Mouse (Mus musculus): ENCODE measurements at regions not wholly inside any gene's neighbourhood (a gene's known extent, or its start where the extent isn't known, plus 50 kb on each side); places are given as distances from the start of the nearest gene placed in this dataset.

- TF ChIP-seq HCFC1 (IDR thresholded peaks at IDR 0.05; ENCODE audit: borderline replicate concordance, insufficient read depth, low read length) (no peak), CHD2 (IDR thresholded peaks at IDR 0.05; ENCODE audit: low read depth, low read length) (no peak), MAFK (IDR thresholded peaks at IDR 0.05; ENCODE audit: insufficient read depth, low read depth, low read length) (no peak), ZNF384 (IDR thresholded peaks at IDR 0.05; ENCODE audit: low read depth, low read length) (no peak)
Observed at GRCm38 (mm10) chr6:148620034-148620433, 175.8 kb upstream of the Tmtc1 start.

Measured in ES-E14 (cell line).